Mouse (Mus musculus): ENCODE measurements around the gene Hoxc8.

Hoxc8 gene

GRCm38 (mm10) chr15:102965003-102965891 lies 25.2 kb upstream of the Hoxc8 start:
- DNase-seq (ENCODE audit: low spot score in 2 of 2), result no peak

GRCm38 (mm10) chr15:102965892-102966775 lies 24.3 kb upstream of the Hoxc8 start:
- DNase-seq (ENCODE audit: low spot score in 2 of 2), result no peak

- no peak for DNase-seq (ENCODE audit: low spot score in 2 of 2)
Measured at GRCm38 (mm10) chr15:102966776-102967311, 23.6 kb upstream of the Hoxc8 start, which contains the start of gene Hoxc10. Hoxc10 (plus strand) TSS chr15:102966796.

GRCm38 (mm10) chr15:102967312-102967510 lies 23.2 kb upstream of the Hoxc8 start, which contains the start of gene Hoxc5:
Hoxc5 (plus strand) TSS chr15:102967443.
- no peak for DNase-seq (ENCODE audit: low spot score in 2 of 2)

- DNase-seq (ENCODE audit: low spot score in 2 of 2), result no peak
Measured at GRCm38 (mm10) chr15:102967511-102968397, 22.7 kb upstream of the Hoxc8 start.

- DNase-seq (ENCODE audit: low spot score in 2 of 2), result no peak
Measured at GRCm38 (mm10) chr15:102969296-102969695, 21.1 kb upstream of the Hoxc8 start.

- DNase-seq (ENCODE audit: low spot score in 2 of 2), result no peak
Measured at GRCm38 (mm10) chr15:102970740-102971139, 19.7 kb upstream of the Hoxc8 start.

- no peak for DNase-seq (ENCODE audit: low spot score in 2 of 2)
Measured at GRCm38 (mm10) chr15:102972254-102972653, 18.2 kb upstream of the Hoxc8 start.

- DNase-seq (ENCODE audit: low spot score in 2 of 2), result no peak
Measured at GRCm38 (mm10) chr15:102972753-102973152, 17.7 kb upstream of the Hoxc8 start.

- DNase-seq (ENCODE audit: low spot score in 2 of 2), result no peak
Measured at GRCm38 (mm10) chr15:102975034-102975433, 15.4 kb upstream of the Hoxc8 start.

- no peak for DNase-seq (ENCODE audit: low spot score in 2 of 2)
Measured at GRCm38 (mm10) chr15:102975688-102976111, 14.7 kb upstream of the Hoxc8 start.

GRCm38 (mm10) chr15:102976171-102976570 lies 14.2 kb upstream of the Hoxc8 start, which contains the start of gene Hoxc9:
Hoxc9 (plus strand) TSS chr15:102976439.
- DNase-seq (ENCODE audit: low spot score in 2 of 2), result no peak

GRCm38 (mm10) chr15:102976631-102977422 lies 13.6 kb upstream of the Hoxc8 start:
- DNase-seq (ENCODE audit: low spot score in 2 of 2), result no peak

- no peak for DNase-seq (ENCODE audit: low spot score in 2 of 2)
Measured at GRCm38 (mm10) chr15:102977423-102977974, 12.9 kb upstream of the Hoxc8 start.

GRCm38 (mm10) chr15:102978615-102979515 lies 11.5 kb upstream of the Hoxc8 start:
- no peak for DNase-seq (ENCODE audit: low spot score in 2 of 2)

GRCm38 (mm10) chr15:102979936-102980335 lies 10.5 kb upstream of the Hoxc8 start:
- no peak for DNase-seq (ENCODE audit: low spot score in 2 of 2)

GRCm38 (mm10) chr15:102980352-102980751 lies 10.1 kb upstream of the Hoxc8 start:
- no peak for DNase-seq (ENCODE audit: low spot score in 2 of 2)

- DNase-seq (ENCODE audit: low spot score in 2 of 2), result no peak
Measured at GRCm38 (mm10) chr15:102980912-102981311, 9.5 kb upstream of the Hoxc8 start.
